Mouse (Mus musculus) embryonic fibroblast, embryonic 13.5 days (primary cell): ENCODE measurements around the gene Gfra4. TPM values are rescaled to one million over a fixed set of nuclear protein-coding genes. Genes with fewer than 3 reads are reported as not detected.

ENCODE experiments used
- H3K27ac ChIP-seq: 2 replicates; pipeline ENCODE4 v1.5.1; 2012; ENCODE audit warnings: low read length, control low read depth, inconsistent platforms; ENCODE audit not compliant: insufficient read depth
- H3K4me1 ChIP-seq: 2 replicates; pipeline ENCODE4 v1.6.1; 2011; ENCODE audit warnings: low read length; ENCODE audit not compliant: control insufficient read depth, insufficient read depth
- H3K4me3 ChIP-seq: 2 replicates; pipeline ENCODE4 v1.5.1; 2011; ENCODE audit warnings: mild to moderate bottlenecking, control low read depth, low read length; ENCODE audit not compliant: insufficient read depth
- CTCF ChIP-seq: IDR thresholded peaks from 2 replicates; pipeline ENCODE4 v1.5.1; 2011; ENCODE audit warnings: mild to moderate bottlenecking, control low read depth, low read length, moderate library complexity, borderline replicate concordance; ENCODE audit not compliant: insufficient read depth
- POLR2A ChIP-seq: IDR thresholded peaks from 2 replicates; pipeline ENCODE4 v1.6.1; 2011; ENCODE audit warnings: low read depth, mild to moderate bottlenecking, control low read depth, low read length, moderate library complexity
- polyA plus RNA-seq: library from polyadenylated mRNA; stranded (reverse); fragments of >200 nt; gene quantifications from 2 replicates; pipeline ENCODE4 v1.2.4, GENCODE M21; 2011; ENCODE audit warnings: low read depth; ENCODE audit not compliant: missing spikeins, insufficient read length

The Gfra4 gene
- 3.8 and 9.4 TPM in 2 replicates for polyA plus RNA-seq

GRCm38 (mm10) chr2:131042988-131043387, at the start of gene Gfra4:
Gene Gfra4 (minus strand): TSS chr2:131043088.
- Histone ChIP-seq H3K4me3 (no peak within 1 kb of the TSS), H3K4me1 (peaks cover 3% of the 10 kb centered on the region; the same call in 1 of the 2 replicates), H3K27ac (no peak within 1 kb of the TSS)
- TF ChIP-seq POLR2A = no peak

DNA sequence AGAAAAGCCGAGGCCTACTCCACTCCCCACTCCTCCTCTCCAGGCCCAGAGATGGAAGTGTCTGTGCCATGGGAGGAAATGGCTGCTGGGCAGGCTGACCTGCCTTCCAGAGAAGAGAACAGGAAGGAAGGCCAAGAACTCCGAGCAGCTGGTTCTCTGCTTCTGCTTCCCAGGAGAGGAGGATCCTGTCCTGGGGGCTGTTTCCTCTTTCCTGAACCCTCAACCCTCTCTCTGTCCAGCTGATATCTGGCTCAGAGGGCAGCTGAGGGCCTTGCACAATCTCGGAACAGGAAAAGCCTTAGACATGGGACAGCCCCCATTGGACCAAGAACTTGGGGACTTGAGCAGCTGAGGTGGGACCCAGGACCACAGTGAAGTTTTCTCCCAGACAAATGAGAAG, 48.0 kb upstream of the Gfra4 start:
- H3K4me3 ChIP-seq = no peak overlapping the region
- no peak for TF ChIP-seq CTCF
- TF ChIP-seq POLR2A = no peak
- peaks cover 2% of the 10 kb centered on the region; the same call in 1 of the 2 replicates for H3K4me1 ChIP-seq
- H3K27ac ChIP-seq = no peak overlapping the region

DNA sequence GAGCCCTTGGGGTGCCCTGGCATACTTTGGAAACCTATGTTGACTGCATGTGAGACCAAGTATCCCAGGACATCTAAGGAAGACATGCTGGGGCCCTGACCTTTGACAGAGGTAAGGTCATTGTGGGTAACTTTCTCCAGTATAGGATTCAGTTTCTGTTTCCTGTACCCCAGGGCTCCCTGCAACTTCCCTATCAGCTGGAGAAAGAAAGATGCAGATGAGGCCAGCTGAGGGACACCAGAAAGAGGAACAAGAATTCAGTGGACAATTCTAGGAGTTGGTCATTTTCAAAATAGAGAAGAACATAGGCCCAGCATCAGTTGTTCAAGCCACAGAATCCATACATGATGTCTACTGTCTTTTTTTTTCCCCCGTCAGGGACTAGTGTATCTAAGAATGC, 46.7 kb upstream of the Gfra4 start:
- Histone ChIP-seq H3K27ac (no peak overlapping the region), H3K4me3 (no peak overlapping the region), H3K4me1 (no peaks in the 10 kb centered on the region)
- no peak for TF ChIP-seq POLR2A
- TF ChIP-seq CTCF = no peak

GRCm38 (mm10) chr2:131088581-131088980, 45.7 kb upstream of the Gfra4 start:
- Histone ChIP-seq H3K4me3 (no peak overlapping the region), H3K27ac (no peak overlapping the region), H3K4me1 (no peaks in the 10 kb centered on the region)
- TF ChIP-seq CTCF (no peak), POLR2A (no peak)

DNA sequence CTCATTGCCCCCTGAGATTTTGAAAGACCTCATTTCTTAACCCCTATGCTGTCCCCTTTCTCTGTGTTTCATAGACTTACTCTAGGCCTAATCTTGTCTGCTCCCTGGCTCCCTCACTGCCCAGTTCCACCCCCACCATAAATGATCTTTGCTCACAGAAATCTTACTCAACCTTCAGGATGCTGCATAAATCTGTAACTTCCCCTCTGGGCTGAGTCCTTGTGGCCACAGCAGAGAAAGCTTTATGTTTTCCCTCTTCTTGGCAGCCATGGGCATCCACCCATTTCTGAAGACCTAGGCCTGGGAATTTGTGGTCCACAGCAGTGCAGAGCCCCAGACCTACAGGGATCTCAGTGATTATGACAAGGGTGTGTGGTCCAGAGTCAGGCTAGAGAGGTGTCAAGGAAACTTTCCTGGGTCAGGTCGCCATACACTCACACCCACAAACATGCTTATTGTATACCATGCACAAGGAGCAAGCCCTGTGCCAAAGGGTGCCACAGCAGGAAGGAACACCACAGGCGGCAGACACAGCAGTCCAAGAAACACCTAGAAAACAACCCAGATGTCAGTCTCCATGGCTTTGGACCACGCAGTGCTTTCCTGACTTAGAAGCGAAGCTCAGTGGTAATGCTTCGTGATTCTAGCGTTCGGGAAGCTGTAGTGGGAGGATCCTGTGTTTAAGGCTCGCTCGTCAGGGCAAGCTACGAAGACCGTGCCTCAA, 43.9 kb upstream of the Gfra4 start, which contains the start of gene Siglec1:
Gene Siglec1, minus strand, starts transcription at position 99 of the 724 bp plus-strand sequence.
- Histone ChIP-seq H3K4me3 (no peak within 1 kb of the TSS), H3K4me1 (no peaks in the 10 kb centered on the region), H3K27ac (no peak within 1 kb of the TSS)
- TF ChIP-seq POLR2A (no peak), CTCF (no peak)

DNA sequence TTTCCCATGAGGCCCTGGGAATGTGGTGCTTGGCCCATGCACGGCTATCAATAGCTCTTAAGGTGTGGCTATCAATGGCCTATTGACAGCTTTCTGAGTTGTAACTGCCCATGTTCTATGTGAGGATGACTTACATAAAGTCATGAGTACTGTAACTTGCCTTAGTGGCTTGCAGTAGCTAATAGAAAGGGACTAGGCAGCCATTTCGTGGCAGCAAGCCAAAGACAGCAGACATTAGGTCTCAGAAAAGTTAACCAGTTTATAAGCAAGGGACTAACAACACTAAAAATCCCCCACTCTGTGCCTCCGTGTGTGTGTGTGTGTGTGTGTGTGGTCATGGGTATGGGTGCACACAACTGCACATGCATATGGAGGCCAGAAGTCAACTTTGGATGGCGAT, 41.3 kb upstream of the Gfra4 start:
- Histone ChIP-seq H3K4me3 (no peak overlapping the region), H3K27ac (no peak overlapping the region), H3K4me1 (no peaks in the 10 kb centered on the region)
- TF ChIP-seq POLR2A = no peak
- no peak for TF ChIP-seq CTCF

GRCm38 (mm10) chr2:131080507-131080906, 37.6 kb upstream of the Gfra4 start:
- no peak overlapping the region for H3K4me3 ChIP-seq
- H3K27ac ChIP-seq = no peak overlapping the region
- H3K4me1 ChIP-seq = no peaks in the 10 kb centered on the region
- TF ChIP-seq POLR2A = no peak
- no peak for TF ChIP-seq CTCF

DNA sequence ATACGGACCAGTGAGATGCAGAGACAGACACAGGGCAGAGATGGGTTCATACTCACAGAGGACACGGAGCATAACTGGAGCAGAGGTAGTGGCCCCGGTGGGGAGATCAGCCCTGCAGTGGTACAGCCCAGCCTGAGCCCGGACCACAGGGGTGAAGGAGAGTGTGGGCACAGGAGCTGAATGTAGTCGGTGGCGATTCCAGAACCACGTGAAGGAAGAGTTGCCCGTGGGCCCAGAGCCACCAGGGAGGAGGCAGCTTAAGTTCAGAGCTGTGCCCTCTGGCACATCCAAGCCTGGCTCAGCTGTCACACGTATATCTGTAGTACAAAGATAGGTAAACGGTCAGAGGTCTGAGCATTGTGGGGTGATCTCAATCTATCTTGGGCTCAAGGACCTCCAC, 29.6 kb upstream of the Gfra4 start:
- Histone ChIP-seq H3K4me3 (no peak overlapping the region), H3K4me1 (no peaks in the 10 kb centered on the region), H3K27ac (no peak overlapping the region)
- TF ChIP-seq POLR2A (no peak), CTCF (no peak)

DNA sequence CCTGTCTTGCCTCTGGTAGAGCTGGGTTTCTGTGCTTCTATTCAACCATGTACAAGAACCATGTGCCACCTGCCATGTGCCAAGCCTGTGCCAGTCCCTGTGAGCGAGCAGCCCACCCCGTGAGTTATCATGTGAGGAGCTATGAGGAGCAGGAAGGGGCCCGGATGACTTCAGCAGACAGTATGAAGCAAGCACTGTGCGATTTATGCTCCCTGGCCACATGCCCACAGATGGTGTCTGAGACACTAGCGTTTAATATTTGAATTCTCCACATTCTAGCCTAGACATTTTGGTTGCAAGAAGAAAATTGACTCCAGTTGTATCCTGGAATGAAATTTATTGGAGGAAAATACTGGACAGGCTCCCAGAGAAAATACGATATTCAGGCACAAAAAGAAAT, 24.6 kb upstream of the Gfra4 start:
- H3K27ac ChIP-seq = peak overlapping the region; percentile 50
- no peak for TF ChIP-seq POLR2A
- peaks cover 3% of the 10 kb centered on the region; the same call in 1 of the 2 replicates for H3K4me1 ChIP-seq
- no peak overlapping the region for H3K4me3 ChIP-seq

DNA sequence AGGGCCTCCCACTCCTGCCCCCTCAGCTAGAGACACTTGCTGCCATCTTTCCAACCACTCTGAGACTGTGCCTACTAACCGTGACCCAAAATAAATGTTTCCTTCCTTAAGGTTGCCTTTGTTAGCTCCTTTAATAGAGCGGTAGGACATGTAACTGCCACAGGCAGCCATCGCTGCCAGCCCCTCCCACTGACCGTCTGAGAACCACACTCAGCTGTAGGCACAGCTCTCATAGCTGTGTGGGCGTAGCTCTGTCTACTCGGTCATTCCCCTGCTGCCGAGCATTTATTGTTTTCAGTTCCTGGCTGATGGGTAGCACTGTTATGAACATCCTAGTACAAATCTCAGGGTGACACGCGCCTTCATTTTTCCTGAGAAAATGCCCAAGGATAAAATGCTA, 23.5 kb upstream of the Gfra4 start:
- peaks cover 5% of the 10 kb centered on the region; the same call in 1 of the 2 replicates for H3K4me1 ChIP-seq
- H3K27ac ChIP-seq = no peak overlapping the region
- H3K4me3 ChIP-seq = no peak overlapping the region
- no peak for TF ChIP-seq CTCF
- no peak for TF ChIP-seq POLR2A
